Mouse (Mus musculus) limb, embryonic 11.5 days (tissue): Measurements from ENCODE around the gene Tspan18. TPM values are rescaled to one million over a fixed set of nuclear protein-coding genes. Genes with fewer than 3 reads are reported as not detected.
A peak's percentile ranks its signal among the peaks of the same experiment; 100 is the strongest.

Experiments
- ATAC-seq: fragments of 200-750 bp; cut with Nextera tagmentation; 2 replicates; pipeline ENCODE4 v1.8.0; 2017; ENCODE audit warnings: low read depth; ENCODE audit not compliant: insufficient number of reproducible peaks, low FRiP score, low TSS enrichment
- DNase-seq: peaks from one replicate; pipeline ENCODE4 v3.0.0-alpha.2; 2015; ENCODE audit warnings: low spot score
- H3K27ac ChIP-seq: fragments of 300-500 bp; sonication (generic); replicated peaks from 2 replicates; pipeline ENCODE4 v1.5.1; 2014; ENCODE audit warnings: low read depth, mild to moderate bottlenecking, low read length
- H3K27me3 ChIP-seq: fragments of 300-500 bp; sonication (generic); 2 replicates; pipeline ENCODE4 v1.6.1; 2014; ENCODE audit warnings: mild to moderate bottlenecking, low read length, mixed read lengths; ENCODE audit not compliant: control insufficient read depth, insufficient read depth
- H3K36me3 ChIP-seq: fragments of 300-500 bp; sonication (generic); 2 replicates; pipeline ENCODE4 v1.6.1; 2014; ENCODE audit warnings: mild to moderate bottlenecking, low read length, moderate library complexity, mixed read lengths; ENCODE audit not compliant: control insufficient read depth, insufficient read depth
- H3K4me1 ChIP-seq: fragments of 300-500 bp; sonication (generic); 2 replicates; pipeline ENCODE4 v1.6.1; 2014; ENCODE audit warnings: low read length, mixed read lengths; ENCODE audit not compliant: control insufficient read depth, insufficient read depth
- H3K4me2 ChIP-seq: fragments of 300-500 bp; sonication (generic); 2 replicates; pipeline ENCODE4 v1.6.1; 2014; ENCODE audit warnings: low read depth, mild to moderate bottlenecking, moderate library complexity; ENCODE audit not compliant: severe bottlenecking
- H3K4me3 ChIP-seq: fragments of 300-500 bp; sonication (generic); 2 replicates; pipeline ENCODE4 v1.5.1; 2014; ENCODE audit warnings: low read depth, low read length
- H3K9ac ChIP-seq: fragments of 300-500 bp; sonication (generic); 2 replicates; pipeline ENCODE4 v1.6.1; 2014; ENCODE audit warnings: mild to moderate bottlenecking, low read length
- H3K9me3 ChIP-seq: fragments of 300-500 bp; sonication (generic); 2 replicates; pipeline ENCODE4 v1.6.1; 2016; ENCODE audit warnings: low read length; ENCODE audit not compliant: control insufficient read depth
- WGBS: fragments of 180-500 bp; shearing (Covaris S2); extraction: QIAGEN DNeasy Blood & Tissue Kit; methylation state at CpG from one replicate; pipeline ENCODE4 v1.1.7; 2014; 5-methylcytosine and 5-hydroxymethylcytosine counted together
- polyA plus RNA-seq: library from polyadenylated mRNA; unstranded; fragments of >200 nt; fragmentation: Nextera tagmentation; extraction: Ambion mirVana; gene quantifications from 2 replicates; pipeline ENCODE4 v1.2.1, GENCODE M21; 2014

Gene Tspan18
- polyA plus RNA-seq, 1 experiment from 2014 or later, result 23.1 TPM

- DNase-seq, result peak; percentile 38
- peaks cover 3% of the 10 kb centered on the region; the same call in 1 of the 2 replicates for H3K9me3 ChIP-seq
- WGBS, result 73% methylated on average over 21 of the region's 21 CpGs
- no peaks in the 10 kb centered on the region for H3K36me3 ChIP-seq
- H3K4me1 ChIP-seq, result peaks cover 35% of the 10 kb centered on the region
- no peak for ATAC-seq
- H3K4me2 ChIP-seq, result no peak overlapping the region
- H3K27ac ChIP-seq, result no peak overlapping the region; the same call in 1 of the 2 replicates
- H3K4me3 ChIP-seq, result no peak overlapping the region
- H3K9ac ChIP-seq, result no peak overlapping the region
- H3K27me3 ChIP-seq, result no peaks in the 10 kb centered on the region
Observed at GRCm38 (mm10) chr2:93318781-93319349, 15.4 kb downstream of the Tspan18 start.

- ATAC-seq (no peak), DNase-seq (no peak)
- Histone ChIP-seq H3K27ac (no peak overlapping the region), H3K27me3 (no peaks in the 10 kb centered on the region), H3K4me1 (peaks cover 16% of the 10 kb centered on the region), H3K9me3 (no peaks in the 10 kb centered on the region), H3K9ac (no peak overlapping the region), H3K4me2 (no peak overlapping the region), H3K4me3 (no peak overlapping the region), H3K36me3 (no peaks in the 10 kb centered on the region)
- whole genome bisulfite sequencing, result 31% methylated on average over 15 of the region's 15 CpGs
Observed at GRCm38 (mm10) chr2:93313768-93314632, 20.3 kb downstream of the Tspan18 start.

- H3K27ac ChIP-seq, result no peak overlapping the region
Observed at GRCm38 (mm10) chr2:93312458-93312857, 21.8 kb downstream of the Tspan18 start.

GRCm38 (mm10) chr2:93309724-93310413 lies 24.4 kb downstream of the Tspan18 start:
- WGBS, result 69% methylated on average over 14 of the region's 14 CpGs
- Histone ChIP-seq H3K27me3 (no peaks in the 10 kb centered on the region), H3K9ac (no peak overlapping the region), H3K4me3 (no peak overlapping the region), H3K4me1 (peaks cover 8% of the 10 kb centered on the region; the same call in 1 of the 2 replicates), H3K4me2 (no peak overlapping the region), H3K36me3 (no peaks in the 10 kb centered on the region), H3K9me3 (no peaks in the 10 kb centered on the region), H3K27ac (no peak overlapping the region)
- no peak for DNase-seq
- no peak for ATAC-seq

More at GRCm38 (mm10) chr2:93312458-93312857, 21.8 kb downstream of the Tspan18 start:
- Histone ChIP-seq H3K4me2 (no peak overlapping the region), H3K4me1 (peaks cover 11% of the 10 kb centered on the region), H3K4me3 (no peak overlapping the region), H3K27me3 (no peaks in the 10 kb centered on the region), H3K9me3 (no peaks in the 10 kb centered on the region), H3K36me3 (no peaks in the 10 kb centered on the region), H3K9ac (no peak overlapping the region)
- DNase-seq (no peak), ATAC-seq (no peak)
- 84% methylated on average over 3 of the region's 3 CpGs for WGBS

GRCm38 (mm10) chr2:93306898-93307297 lies 27.4 kb downstream of the Tspan18 start:
- no peak for ATAC-seq
- WGBS, result 87% methylated on average over 4 of the region's 4 CpGs
- Histone ChIP-seq H3K4me1 (peaks cover 3% of the 10 kb centered on the region; the same call in 1 of the 2 replicates), H3K27me3 (no peaks in the 10 kb centered on the region), H3K27ac (no peak overlapping the region), H3K9me3 (no peaks in the 10 kb centered on the region), H3K9ac (no peak overlapping the region), H3K4me3 (no peak overlapping the region), H3K4me2 (no peak overlapping the region), H3K36me3 (no peaks in the 10 kb centered on the region)
- no peak for DNase-seq

GRCm38 (mm10) chr2:93304273-93304634 lies 30.1 kb downstream of the Tspan18 start:
- ATAC-seq (no peak), DNase-seq (no peak)
- no peak overlapping the region for H3K9ac ChIP-seq
- no peaks in the 10 kb centered on the region for H3K27me3 ChIP-seq
- no peaks in the 10 kb centered on the region for H3K36me3 ChIP-seq
- WGBS, result 59% methylated on average over 4 of the region's 4 CpGs
- H3K4me3 ChIP-seq, result no peak overlapping the region
- H3K9me3 ChIP-seq, result no peaks in the 10 kb centered on the region
- peaks cover 3% of the 10 kb centered on the region; the same call in 1 of the 2 replicates for H3K4me1 ChIP-seq
- H3K4me2 ChIP-seq, result no peak overlapping the region
- no peak overlapping the region; the same call in 1 of the 2 replicates for H3K27ac ChIP-seq

GRCm38 (mm10) chr2:93303585-93304272 lies 30.6 kb downstream of the Tspan18 start:
- H3K27ac ChIP-seq, result no peak overlapping the region; the same call in 1 of the 2 replicates
- no peak overlapping the region for H3K4me3 ChIP-seq
- ATAC-seq (no peak), DNase-seq (no peak)
- no peak overlapping the region for H3K4me2 ChIP-seq
- H3K9me3 ChIP-seq, result no peaks in the 10 kb centered on the region
- peaks cover 3% of the 10 kb centered on the region; the same call in 1 of the 2 replicates for H3K4me1 ChIP-seq
- no peak overlapping the region for H3K9ac ChIP-seq
- H3K36me3 ChIP-seq, result no peaks in the 10 kb centered on the region
- 46% methylated on average over 16 of the region's 16 CpGs for WGBS
- H3K27me3 ChIP-seq, result no peaks in the 10 kb centered on the region

- Histone ChIP-seq H3K36me3 (no peaks in the 10 kb centered on the region), H3K4me1 (peaks cover 3% of the 10 kb centered on the region; the same call in 1 of the 2 replicates), H3K9ac (no peak overlapping the region), H3K27me3 (no peaks in the 10 kb centered on the region), H3K4me2 (no peak overlapping the region), H3K9me3 (no peaks in the 10 kb centered on the region), H3K27ac (no peak overlapping the region), H3K4me3 (no peak overlapping the region)
- DNase-seq, result no peak
- 69% methylated on average over 5 of the region's 5 CpGs for WGBS
- ATAC-seq, result no peak
Observed at GRCm38 (mm10) chr2:93303260-93303584, 31.1 kb downstream of the Tspan18 start.
